Mouse (Mus musculus): Measurements from ENCODE around the gene Szt2. TPM values are rescaled to one million over a fixed set of nuclear protein-coding genes. Genes with fewer than 3 reads are reported as not detected.

Szt2 gene
- total RNA-seq, 2 experiments from 2014 or later = 5.7 to 6.5 TPM

- no peak for DNase-seq
- intact Hi-C loops (cut with DNase I) = no loop called here
Observed at GRCm38 (mm10) chr4:118359211-118359895, 49.7 kb downstream of the Szt2 start.

- DNase-seq = no peak
- intact Hi-C loops (cut with DNase I) = no loop called here
Observed at GRCm38 (mm10) chr4:118358159-118358895, 50.7 kb downstream of the Szt2 start.

GRCm38 (mm10) chr4:118357504-118357903 is 51.6 kb downstream of the Szt2 start:
- DNase-seq = no peak
- intact Hi-C loops (cut with DNase I) = no loop called here

GRCm38 (mm10) chr4:118356738-118357137 is 52.3 kb downstream of the Szt2 start:
- intact Hi-C loops (cut with DNase I) = no loop called here

GRCm38 (mm10) chr4:118354289-118354688 is 54.8 kb downstream of the Szt2 start:
- intact Hi-C loops (cut with DNase I) = no loop called here
- DNase-seq = no peak

More at GRCm38 (mm10) chr4:118356738-118357137, 52.3 kb downstream of the Szt2 start:
- DNase-seq = no peak

GRCm38 (mm10) chr4:118353689-118354088 is 55.4 kb downstream of the Szt2 start:
- DNase-seq = no peak
- intact Hi-C loops (cut with DNase I) = no loop called here

GRCm38 (mm10) chr4:118351828-118352227 is 57.2 kb downstream of the Szt2 start:
- intact Hi-C loops (cut with DNase I) = no loop called here
- DNase-seq = no peak

GRCm38 (mm10) chr4:118350864-118351263 is 58.2 kb downstream of the Szt2 start:
- no peak for DNase-seq
- intact Hi-C loops (cut with DNase I) = no loop called here

- intact Hi-C loops (cut with DNase I) = no loop called here
- DNase-seq = no peak
Observed at GRCm38 (mm10) chr4:118347529-118348309, 61.4 kb downstream of the Szt2 start.

GRCm38 (mm10) chr4:118341447-118341846 is 67.6 kb downstream of the Szt2 start:
- intact Hi-C loops (cut with DNase I) = no loop called here
- DNase-seq = no peak

GRCm38 (mm10) chr4:118336658-118337057 is 72.4 kb downstream of the Szt2 start:
- intact Hi-C loops (cut with DNase I) = no loop called here
- peak in 1 of 2 experiments; percentile 15 for DNase-seq

- intact Hi-C loops (cut with DNase I) = no loop called here
- DNase-seq = no peak
Observed at GRCm38 (mm10) chr4:118335991-118336390, 73.1 kb downstream of the Szt2 start.

GRCm38 (mm10) chr4:118331777-118332176 is 77.3 kb downstream of the Szt2 start:
- intact Hi-C loops (cut with DNase I) = no loop called here
- DNase-seq = no peak

GRCm38 (mm10) chr4:118326476-118326875 is 82.6 kb downstream of the Szt2 start:
- DNase-seq = no peak
- intact Hi-C loops (cut with DNase I) = no loop called here

GRCm38 (mm10) chr4:118320636-118321035 is 88.4 kb downstream of the Szt2 start:
- intact Hi-C loops (cut with DNase I) = no loop called here
- no peak for DNase-seq

- DNase-seq = no peak
- intact Hi-C loops (cut with DNase I) = no loop called here
Observed at GRCm38 (mm10) chr4:118319706-118320344, 89.2 kb downstream of the Szt2 start.

- intact Hi-C loops (cut with DNase I) = no loop called here
- no peak for DNase-seq
Observed at GRCm38 (mm10) chr4:118316662-118317061, 92.4 kb downstream of the Szt2 start.

GRCm38 (mm10) chr4:118315286-118315685 is 93.8 kb downstream of the Szt2 start:
- no peak for DNase-seq
- intact Hi-C loops (cut with DNase I) = no loop called here
